Mouse (Mus musculus): ENCODE data around the gene Olfr857. TPM values are rescaled to one million over a fixed set of nuclear protein-coding genes. Genes with fewer than 3 reads are reported as not detected.
A peak's percentile ranks its signal among the peaks of the same experiment; 100 is the strongest.
"Not testable (repeated sequence)": the region's sequence is repeated elsewhere in the genome, so short reads cannot be mapped to it uniquely, and the experiment has no call there.

Olfr857 gene
- total RNA-seq, 1 experiment = not detected

DNA sequence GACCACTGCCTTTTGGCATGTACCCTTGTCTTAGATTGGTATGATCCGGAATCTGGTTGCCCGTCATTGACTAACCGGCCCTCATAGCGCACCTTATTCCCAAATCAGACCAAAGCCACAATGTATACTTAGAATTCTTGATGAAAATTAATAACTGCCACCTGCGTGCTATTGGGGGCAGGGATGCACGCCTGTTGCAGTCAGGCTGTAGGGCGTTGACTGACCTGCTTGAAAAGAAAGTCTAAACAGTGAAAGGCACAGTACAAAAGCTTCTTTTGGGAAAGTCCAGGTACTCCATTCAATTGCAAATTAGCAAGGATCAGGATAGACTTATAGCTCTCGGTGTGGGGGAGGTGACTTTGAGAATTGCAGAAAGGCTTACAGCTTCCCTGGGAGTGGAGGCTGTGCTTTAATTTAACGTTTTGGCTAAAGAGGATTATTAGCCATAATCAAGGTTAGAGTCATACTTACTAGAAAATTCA is 14.3 kb upstream of the Olfr857 start:
- peak; percentile 50; the same call in 1 of the 2 replicates for TF ChIP-seq CHD2 (IDR thresholded peaks at IDR 0.05; ENCODE audit: low read depth, low read length)
- H3K27ac ChIP-seq (ENCODE audit: insufficient read depth, low read depth, low read length, poor library complexity, severe bottlenecking) = peak overlapping the region; percentile 93
- H3K9ac ChIP-seq (ENCODE audit: insufficient read depth, low read depth, low read length, poor library complexity, severe bottlenecking); H3K4me3 ChIP-seq (ENCODE audit: insufficient read depth in 1 of 2, low read depth in 1 of 2, low read length in 2 of 2, poor library complexity in 1 of 2, severe bottlenecking in 1 of 2); H3K4me1 ChIP-seq (ENCODE audit: control insufficient read depth in 2 of 2, insufficient read depth in 2 of 2, low read length in 2 of 2, poor library complexity in 1 of 2); H3K36me3 ChIP-seq (ENCODE audit: control insufficient read depth, insufficient read depth, low read length, poor library complexity, severe bottlenecking); in situ Hi-C loops (cut with MboI; ENCODE audit: low sequenced_read_pairs in 2 of 2, unreplicated experiment in 2 of 2); H3K9me3 ChIP-seq (ENCODE audit: control insufficient read depth, insufficient read depth, low read depth, low read length): not testable (repeated sequence)
- peak; percentile 36 for DNase-seq (ENCODE audit: low read depth, low spot score)

DNA sequence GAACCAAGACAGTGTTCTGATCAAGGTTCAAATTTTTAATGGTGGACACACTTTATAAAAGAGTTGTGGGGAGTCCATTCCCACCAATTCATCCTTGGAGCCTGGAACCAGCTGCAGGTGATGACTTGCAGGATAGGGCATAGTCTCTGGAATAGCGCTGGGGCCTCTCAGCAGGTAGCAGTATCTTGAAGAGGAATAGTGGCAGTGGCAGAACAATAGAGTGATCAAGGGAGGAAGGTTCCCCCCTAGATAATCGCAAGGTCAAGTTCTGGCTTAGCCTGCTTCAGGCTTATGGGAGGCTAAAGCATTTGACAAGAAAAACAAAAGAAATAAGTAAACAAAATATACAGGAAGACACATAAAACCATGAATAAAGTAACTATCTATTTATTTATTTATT is 4.7 kb upstream of the Olfr857 start:
- H3K9me3 ChIP-seq (ENCODE audit: control insufficient read depth, insufficient read depth, low read depth, low read length); in situ Hi-C loops (cut with MboI; ENCODE audit: low sequenced_read_pairs in 2 of 2, unreplicated experiment in 2 of 2); DNase-seq (ENCODE audit: low read depth, low spot score); H3K4me3 ChIP-seq (ENCODE audit: insufficient read depth in 1 of 2, low read depth in 1 of 2, low read length in 2 of 2, poor library complexity in 1 of 2, severe bottlenecking in 1 of 2); H3K36me3 ChIP-seq (ENCODE audit: control insufficient read depth, insufficient read depth, low read length, poor library complexity, severe bottlenecking); H3K4me1 ChIP-seq (ENCODE audit: control insufficient read depth in 2 of 2, insufficient read depth in 2 of 2, low read length in 2 of 2, poor library complexity in 1 of 2); H3K27ac ChIP-seq (ENCODE audit: insufficient read depth, low read depth, low read length, poor library complexity, severe bottlenecking); H3K9ac ChIP-seq (ENCODE audit: insufficient read depth, low read depth, low read length, poor library complexity, severe bottlenecking): not testable (repeated sequence)

Other genes starting within 250 kb of the Olfr857 start
- gene Olfr850, start 231.2 kb upstream of the Olfr857 start, total RNA-seq (2012; rRNA removed) = not detected in 2 replicates
- not detected in 2 replicates for gene Olfr851, start 216.1 kb upstream of the Olfr857 start, total RNA-seq (2012; rRNA removed)
- not detected in 2 replicates for gene Olfr853, start 168.4 kb upstream of the Olfr857 start, total RNA-seq (2012; rRNA removed)
- not detected in 2 replicates for gene Olfr854, start 142.1 kb upstream of the Olfr857 start, total RNA-seq (2012; rRNA removed)
- not detected in 2 replicates for gene Olfr855, start 126.8 kb upstream of the Olfr857 start, total RNA-seq (2012; rRNA removed)
- gene Zfp317, start 87.3 kb upstream of the Olfr857 start, total RNA-seq (2012; rRNA removed) = 24.9 and 27.5 TPM in 2 replicates
- gene Olfr58, start 70.8 kb downstream of the Olfr857 start, total RNA-seq (2012; rRNA removed) = not detected in 2 replicates
- not detected in 2 replicates for gene Olfr859, start 95.5 kb downstream of the Olfr857 start, total RNA-seq (2012; rRNA removed)
- gene Olfr860, start 140.3 kb downstream of the Olfr857 start, total RNA-seq (2012; rRNA removed) = not detected in 2 replicates
- gene Olfr862, start 178.6 kb downstream of the Olfr857 start, total RNA-seq (2012; rRNA removed) = not detected in 2 replicates
- 0.27 and 0.53 TPM in 2 replicates for gene Olfr77, start 207.4 kb downstream of the Olfr857 start, total RNA-seq (2012; rRNA removed)